Mouse (Mus musculus): ENCODE data around the gene Pik3c2a. TPM values are rescaled to one million over a fixed set of nuclear protein-coding genes. Genes with fewer than 3 reads are reported as not detected.

Pik3c2a gene
- total and polyA plus RNA-seq, 3 experiments, result 2.5 to 16.3 (median 13.4) TPM

DNA sequence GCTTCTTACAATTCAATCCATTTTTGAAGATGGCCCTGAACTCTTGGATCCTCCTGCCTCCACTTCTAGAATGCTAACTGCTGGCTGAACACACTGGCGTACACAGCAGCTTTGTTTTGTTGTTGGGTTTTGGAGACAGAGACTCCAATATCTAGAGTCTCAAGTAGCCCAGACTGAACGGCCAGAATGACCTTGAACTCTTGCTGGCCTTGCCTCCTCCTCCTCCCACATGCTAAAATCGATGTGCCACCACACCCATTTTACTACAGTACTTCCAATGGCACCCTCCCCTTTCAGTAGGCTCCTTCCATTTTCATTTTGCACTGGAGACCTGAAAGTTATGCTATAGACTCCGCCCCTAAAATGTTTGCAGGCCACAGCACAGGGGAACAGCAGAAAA is 142.1 kb downstream of the Pik3c2a start:
- Histone ChIP-seq H3K27ac (no peak overlapping the region), H3K36me3 (ENCODE audit: control insufficient read depth, insufficient read depth, low read length) (no peaks in the 10 kb centered on the region), H3K4me1 (ENCODE audit: control insufficient read depth, insufficient read depth, low read length) (no peaks in the 10 kb centered on the region), H3K4me3 (no peak overlapping the region), H3K9ac (ENCODE audit: low read depth, low read length) (no peak overlapping the region), H3K27me3 (ENCODE audit: control insufficient read depth, insufficient read depth, low read length) (no peaks in the 10 kb centered on the region), H3K79me2 (replicated peaks; ENCODE audit: control insufficient read depth, insufficient read depth, low read length) (no peaks in the 10 kb centered on the region)
- intact Hi-C loops (cut with DNase I), result no loop called here
- TF ChIP-seq POLR2A (IDR thresholded peaks at IDR 0.05; ENCODE audit: insufficient read depth, low read depth, low read length), result no peak
- TF ChIP-seq EP300 (IDR thresholded peaks at IDR 0.05; ENCODE audit: insufficient read depth, low read depth, low read length), result no peak
- TF ChIP-seq CTCF (IDR thresholded peaks at IDR 0.05), result no peak
- 66% methylated on average over 4 of the region's 4 CpGs for WGBS
- no peak for DNase-seq

DNA sequence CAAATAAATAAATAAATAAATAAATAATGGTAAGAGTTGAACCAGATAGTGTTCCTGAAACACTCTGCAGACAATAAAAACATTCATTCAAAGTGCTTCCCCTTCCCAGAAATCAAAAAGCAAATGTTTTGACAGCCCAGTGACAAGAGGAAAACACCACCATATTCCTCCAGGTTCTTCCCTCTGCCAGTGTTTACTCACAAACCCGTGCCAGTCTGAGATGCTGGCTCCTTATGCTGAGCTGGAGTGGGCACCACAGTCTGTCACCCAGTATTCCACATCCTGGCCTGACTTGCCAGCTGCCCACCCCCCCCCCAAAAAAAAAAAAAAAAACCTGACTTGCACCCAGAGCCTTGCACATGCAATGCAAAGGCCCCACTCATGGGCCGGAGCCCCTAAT is 144.4 kb downstream of the Pik3c2a start:
- no peak for DNase-seq
- H3K4me3 ChIP-seq, result no peak overlapping the region
- H3K4me1 ChIP-seq (ENCODE audit: control insufficient read depth, insufficient read depth, low read length), result no peaks in the 10 kb centered on the region
- no peaks in the 10 kb centered on the region for H3K36me3 ChIP-seq (ENCODE audit: control insufficient read depth, insufficient read depth, low read length)
- H3K27me3 ChIP-seq (ENCODE audit: control insufficient read depth, insufficient read depth, low read length), result no peaks in the 10 kb centered on the region
- 80% methylated on average over 2 of the region's 2 CpGs for whole genome bisulfite sequencing
- H3K27ac ChIP-seq, result no peak overlapping the region
- intact Hi-C loops (cut with DNase I), result no loop called here
- TF ChIP-seq EP300 (IDR thresholded peaks at IDR 0.05; ENCODE audit: insufficient read depth, low read depth, low read length), result no peak
- TF ChIP-seq POLR2A (IDR thresholded peaks at IDR 0.05; ENCODE audit: insufficient read depth, low read depth, low read length), result no peak
- TF ChIP-seq CTCF (IDR thresholded peaks at IDR 0.05), result no peak
- no peaks in the 10 kb centered on the region for H3K79me2 ChIP-seq (replicated peaks; ENCODE audit: control insufficient read depth, insufficient read depth, low read length)
- no peak overlapping the region for H3K9ac ChIP-seq (ENCODE audit: low read depth, low read length)

DNA sequence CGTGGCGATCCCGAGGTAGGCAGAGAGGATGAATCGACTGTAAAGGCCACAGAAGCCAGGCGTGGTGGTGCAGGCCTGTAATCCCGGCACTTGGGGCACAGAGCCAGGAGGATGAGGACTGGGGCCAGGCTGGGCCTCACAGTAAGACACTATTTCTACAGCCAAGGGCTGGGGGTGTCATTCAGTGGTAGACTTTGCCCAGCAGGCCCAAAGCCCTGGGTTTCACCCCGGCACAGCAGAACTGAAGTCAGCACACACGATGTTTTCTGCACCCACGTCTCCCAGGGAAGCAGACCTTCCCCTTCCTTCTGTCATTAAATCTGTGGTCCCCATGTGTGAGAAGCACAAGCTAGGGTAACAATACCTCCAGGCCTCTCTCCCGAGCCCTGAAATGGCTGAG is 144.9 kb downstream of the Pik3c2a start:
- no peaks in the 10 kb centered on the region for H3K27me3 ChIP-seq (ENCODE audit: control insufficient read depth, insufficient read depth, low read length)
- intact Hi-C loops (cut with DNase I), result no loop called here
- H3K36me3 ChIP-seq (ENCODE audit: control insufficient read depth, insufficient read depth, low read length), result no peaks in the 10 kb centered on the region
- H3K4me1 ChIP-seq (ENCODE audit: control insufficient read depth, insufficient read depth, low read length), result no peaks in the 10 kb centered on the region
- no peak overlapping the region for H3K9ac ChIP-seq (ENCODE audit: low read depth, low read length)
- WGBS, result 75% methylated on average over 10 of the region's 10 CpGs
- H3K79me2 ChIP-seq (replicated peaks; ENCODE audit: control insufficient read depth, insufficient read depth, low read length), result no peaks in the 10 kb centered on the region
- H3K27ac ChIP-seq, result no peak overlapping the region
- TF ChIP-seq EP300 (IDR thresholded peaks at IDR 0.05; ENCODE audit: insufficient read depth, low read depth, low read length) (no peak), CTCF (IDR thresholded peaks at IDR 0.05) (no peak), POLR2A (IDR thresholded peaks at IDR 0.05; ENCODE audit: insufficient read depth, low read depth, low read length) (no peak)
- H3K4me3 ChIP-seq, result no peak overlapping the region
- DNase-seq, result no peak

DNA sequence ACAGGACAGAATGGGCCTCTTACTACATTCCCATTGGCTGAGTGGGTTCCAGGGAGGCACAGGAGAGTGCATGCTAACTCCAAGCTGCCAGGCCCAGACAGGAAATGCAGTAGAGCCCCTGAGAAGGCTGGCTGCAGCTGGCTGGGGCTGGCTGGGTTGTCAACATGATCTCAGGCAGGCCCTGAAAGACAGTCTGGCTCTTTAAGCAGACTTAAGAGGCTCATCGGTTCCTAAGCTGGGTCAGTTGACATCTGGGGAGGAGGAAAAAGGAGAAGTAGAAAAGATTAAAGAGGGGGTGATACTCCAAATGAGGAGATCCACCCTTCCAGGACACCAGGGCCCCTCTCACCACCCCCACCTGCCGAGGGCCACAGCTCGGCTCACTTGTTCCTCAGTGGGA is 148.3 kb downstream of the Pik3c2a start:
- intact Hi-C loops (cut with DNase I), result no loop called here
- H3K4me3 ChIP-seq, result no peak overlapping the region
- no peaks in the 10 kb centered on the region for H3K27me3 ChIP-seq (ENCODE audit: control insufficient read depth, insufficient read depth, low read length)
- DNase-seq, result no peak
- H3K27ac ChIP-seq, result no peak overlapping the region
- H3K4me1 ChIP-seq (ENCODE audit: control insufficient read depth, insufficient read depth, low read length), result no peaks in the 10 kb centered on the region
- H3K79me2 ChIP-seq (replicated peaks; ENCODE audit: control insufficient read depth, insufficient read depth, low read length), result no peaks in the 10 kb centered on the region
- no peaks in the 10 kb centered on the region for H3K36me3 ChIP-seq (ENCODE audit: control insufficient read depth, insufficient read depth, low read length)
- H3K9ac ChIP-seq (ENCODE audit: low read depth, low read length), result no peak overlapping the region
- TF ChIP-seq CTCF (IDR thresholded peaks at IDR 0.05), result no peak
- TF ChIP-seq POLR2A (IDR thresholded peaks at IDR 0.05; ENCODE audit: insufficient read depth, low read depth, low read length), result no peak
- TF ChIP-seq EP300 (IDR thresholded peaks at IDR 0.05; ENCODE audit: insufficient read depth, low read depth, low read length), result no peak
- 49% methylated on average over 3 of the region's 3 CpGs for WGBS

DNA sequence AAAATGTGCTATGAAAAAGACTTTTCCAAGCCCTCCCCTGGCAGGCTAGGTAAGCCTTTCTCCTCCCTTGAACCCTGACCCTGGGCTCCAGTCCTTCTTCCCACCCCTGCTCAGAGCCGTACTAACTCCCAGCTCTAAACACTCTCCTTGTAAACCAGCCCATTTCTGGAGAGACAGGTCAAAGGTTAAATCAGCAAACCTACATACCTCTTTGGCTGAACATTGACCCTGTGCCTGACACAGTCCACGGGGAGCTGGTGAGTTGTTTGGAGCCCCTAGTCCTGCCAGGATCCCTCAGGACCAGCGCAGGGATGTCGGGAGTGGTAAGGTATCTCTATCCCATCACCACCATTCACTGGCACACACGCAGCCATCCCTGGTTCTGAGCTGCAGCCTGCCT is 150.9 kb downstream of the Pik3c2a start:
- no peak overlapping the region for H3K4me3 ChIP-seq
- no peaks in the 10 kb centered on the region for H3K79me2 ChIP-seq (replicated peaks; ENCODE audit: control insufficient read depth, insufficient read depth, low read length)
- no peak overlapping the region for H3K9ac ChIP-seq (ENCODE audit: low read depth, low read length)
- H3K27ac ChIP-seq, result no peak overlapping the region
- no peak for DNase-seq
- intact Hi-C loops (cut with DNase I), result no loop called here
- H3K4me1 ChIP-seq (ENCODE audit: control insufficient read depth, insufficient read depth, low read length), result no peaks in the 10 kb centered on the region
- no peaks in the 10 kb centered on the region for H3K36me3 ChIP-seq (ENCODE audit: control insufficient read depth, insufficient read depth, low read length)
- TF ChIP-seq POLR2A (IDR thresholded peaks at IDR 0.05; ENCODE audit: insufficient read depth, low read depth, low read length), result no peak
- TF ChIP-seq EP300 (IDR thresholded peaks at IDR 0.05; ENCODE audit: insufficient read depth, low read depth, low read length), result no peak
- no peak for TF ChIP-seq CTCF (IDR thresholded peaks at IDR 0.05)
- no peaks in the 10 kb centered on the region for H3K27me3 ChIP-seq (ENCODE audit: control insufficient read depth, insufficient read depth, low read length)
- WGBS, result 66% methylated on average over 5 of the region's 5 CpGs

DNA sequence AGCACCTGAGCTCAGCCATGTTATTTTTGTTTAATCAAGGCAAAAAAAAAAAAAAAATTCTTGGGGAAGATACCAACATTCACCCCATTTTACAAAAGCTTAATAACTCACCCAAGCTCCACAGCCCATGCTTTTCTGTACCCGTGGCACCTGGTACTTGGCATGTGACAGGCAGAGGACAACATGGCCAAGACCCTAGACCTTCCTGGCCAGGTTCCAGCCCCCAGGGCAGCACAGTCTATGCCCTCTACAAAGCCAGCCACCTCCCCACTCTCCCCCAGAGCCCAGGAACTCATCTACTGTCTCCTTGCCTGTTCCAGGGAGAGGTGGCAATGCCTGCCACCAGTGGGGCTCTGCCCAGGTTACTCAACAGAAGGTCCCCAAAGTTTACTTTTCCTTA is 152.7 kb downstream of the Pik3c2a start:
- H3K36me3 ChIP-seq (ENCODE audit: control insufficient read depth, insufficient read depth, low read length), result no peaks in the 10 kb centered on the region
- 52% methylated on average over 1 of the region's 1 CpGs for WGBS
- intact Hi-C loops (cut with DNase I), result no loop called here
- H3K79me2 ChIP-seq (replicated peaks; ENCODE audit: control insufficient read depth, insufficient read depth, low read length), result no peaks in the 10 kb centered on the region
- H3K27ac ChIP-seq, result no peak overlapping the region
- DNase-seq, result no peak
- no peak overlapping the region for H3K9ac ChIP-seq (ENCODE audit: low read depth, low read length)
- no peaks in the 10 kb centered on the region for H3K27me3 ChIP-seq (ENCODE audit: control insufficient read depth, insufficient read depth, low read length)
- no peak overlapping the region for H3K4me3 ChIP-seq
- H3K4me1 ChIP-seq (ENCODE audit: control insufficient read depth, insufficient read depth, low read length), result 0 out of 2 replicates have a peak, but pooled peaks cover 2% of the 10 kb centered on the region
- TF ChIP-seq CTCF (IDR thresholded peaks at IDR 0.05) (no peak), POLR2A (IDR thresholded peaks at IDR 0.05; ENCODE audit: insufficient read depth, low read depth, low read length) (no peak), EP300 (IDR thresholded peaks at IDR 0.05; ENCODE audit: insufficient read depth, low read depth, low read length) (no peak)
